Mouse (Mus musculus) hindbrain, embryonic 13.5 days (tissue): ENCODE data around the gene Ist1. TPM values are rescaled to one million over a fixed set of nuclear protein-coding genes. Genes with fewer than 3 reads are reported as not detected.

Experiments
- ATAC-seq: fragments of 200-750 bp; cut with Nextera tagmentation; 2 replicates; pipeline ENCODE4 v1.8.0; 2017; ENCODE audit warnings: moderate TSS enrichment; ENCODE audit not compliant: low FRiP score
- H3K27ac ChIP-seq: fragments of 300-500 bp; sonication (generic); 2 replicates; pipeline ENCODE4 v1.5.1; 2015; ENCODE audit warnings: inconsistent platforms, mild to moderate bottlenecking, moderate library complexity
- H3K27me3 ChIP-seq: fragments of 300-500 bp; sonication (generic); 2 replicates; pipeline ENCODE4 v1.6.1; 2015; ENCODE audit warnings: mild to moderate bottlenecking, inconsistent platforms
- H3K36me3 ChIP-seq: fragments of 300-500 bp; sonication (generic); 2 replicates; pipeline ENCODE4 v1.6.1; 2015; ENCODE audit warnings: mild to moderate bottlenecking, inconsistent platforms
- H3K4me1 ChIP-seq: fragments of 300-500 bp; sonication (generic); replicated peaks from 2 replicates; pipeline ENCODE4 v1.6.1; 2015; ENCODE audit warnings: inconsistent platforms
- H3K4me2 ChIP-seq: fragments of 300-500 bp; sonication (generic); 2 replicates; pipeline ENCODE4 v1.6.1; 2015; ENCODE audit warnings: inconsistent platforms, mild to moderate bottlenecking, moderate library complexity
- H3K4me3 ChIP-seq: fragments of 300-500 bp; sonication (generic); 2 replicates; pipeline ENCODE4 v1.5.1; 2015; ENCODE audit warnings: mild to moderate bottlenecking, inconsistent platforms
- H3K9ac ChIP-seq: fragments of 300-500 bp; sonication (generic); 2 replicates; pipeline ENCODE4 v1.6.1; 2015; ENCODE audit warnings: mild to moderate bottlenecking, inconsistent platforms
- H3K9me3 ChIP-seq: fragments of 300-500 bp; sonication (generic); 2 replicates; pipeline ENCODE4 v1.6.1; 2016; ENCODE audit warnings: inconsistent platforms
- WGBS: fragments of 180-500 bp; shearing (Covaris S2); methylation state at CpG from one replicate; pipeline ENCODE4 v1.1.7; 2015; 5-methylcytosine and 5-hydroxymethylcytosine counted together
- polyA plus RNA-seq: library from polyadenylated mRNA; unstranded; fragments of >200 nt; fragmentation: Nextera tagmentation; extraction: Ambion mirVana; gene quantifications from 2 replicates; pipeline ENCODE4 v1.2.1, GENCODE M21; 2015

Ist1 gene
- 180 and 182 TPM in 2 replicates for polyA plus RNA-seq

- Histone ChIP-seq H3K9me3 (no peaks in the 10 kb centered on the region), H3K4me2 (peak within 1 kb of the TSS; percentile 74), H3K27ac (peak within 1 kb of the TSS; percentile 91), H3K4me3 (peak within 1 kb of the TSS; percentile 100), H3K4me1 (peaks cover 33% of the 10 kb centered on the region), H3K27me3 (no peaks in the 10 kb centered on the region; the same call in 1 of the 2 replicates), H3K36me3 (no peaks in the 10 kb centered on the region), H3K9ac (peak within 1 kb of the TSS; percentile 99)
- under 1% methylated on average over 57 of the region's 57 CpGs for WGBS
- peak; percentile 98 for ATAC-seq
These were observed at the start of gene Ist1 for GRCm38 (mm10) chr8:109693146-109693900. TSS of gene Ist1 (minus strand) at chr8:109693260.

- Histone ChIP-seq H3K9ac (peak overlapping the region; percentile 99), H3K4me2 (peak overlapping the region; percentile 75), H3K4me3 (peak overlapping the region; percentile 99), H3K27me3 (no peaks in the 10 kb centered on the region), H3K9me3 (no peaks in the 10 kb centered on the region), H3K4me1 (peaks cover 19% of the 10 kb centered on the region), H3K27ac (no peak overlapping the region), H3K36me3 (peaks cover 17% of the 10 kb centered on the region)
- no peak for ATAC-seq
- WGBS = 100% methylated on average over 1 of the region's 1 CpGs
These were observed 45.0 kb upstream of the Ist1 start for GRCm38 (mm10) chr8:109738049-109738380.

GRCm38 (mm10) chr8:109737237-109738048 is 44.4 kb upstream of the Ist1 start, which contains the start of gene Atxn1l:
TSS of gene Atxn1l (minus strand) at chr8:109737739.
- ATAC-seq = peak; percentile 90
- peak within 1 kb of the TSS; percentile 75 for H3K4me2 ChIP-seq
- H3K9me3 ChIP-seq = no peaks in the 10 kb centered on the region
- peaks cover 23% of the 10 kb centered on the region for H3K36me3 ChIP-seq
- no peaks in the 10 kb centered on the region for H3K27me3 ChIP-seq
- H3K4me1 ChIP-seq = peaks cover 19% of the 10 kb centered on the region
- peak within 1 kb of the TSS; percentile 99 for H3K9ac ChIP-seq
- under 1% methylated on average over 59 of the region's 59 CpGs for WGBS
- H3K27ac ChIP-seq = peak within 1 kb of the TSS; percentile 74
- H3K4me3 ChIP-seq = peak within 1 kb of the TSS; percentile 99

- ATAC-seq = 0 out of 2 replicates have a peak, but pooled peaks have one; percentile 10
- Histone ChIP-seq H3K4me3 (peak overlapping the region; percentile 99), H3K27me3 (no peaks in the 10 kb centered on the region), H3K27ac (no peak overlapping the region), H3K9me3 (no peaks in the 10 kb centered on the region), H3K4me1 (peaks cover 19% of the 10 kb centered on the region), H3K9ac (peak overlapping the region; percentile 99), H3K36me3 (peaks cover 29% of the 10 kb centered on the region), H3K4me2 (peak overlapping the region; percentile 75)
- 11% methylated on average over 8 of the region's 8 CpGs for WGBS
These were observed 43.8 kb upstream of the Ist1 start for GRCm38 (mm10) chr8:109736819-109737218.

- no peak overlapping the region for H3K4me3 ChIP-seq
- WGBS = 91% methylated on average over 3 of the region's 3 CpGs
- no peaks in the 10 kb centered on the region for H3K9me3 ChIP-seq
- H3K4me2 ChIP-seq = no peak overlapping the region
- H3K36me3 ChIP-seq = peaks cover 51% of the 10 kb centered on the region
- ATAC-seq = no peak
- no peaks in the 10 kb centered on the region for H3K27me3 ChIP-seq
- peaks cover 19% of the 10 kb centered on the region for H3K4me1 ChIP-seq
- H3K27ac ChIP-seq = no peak overlapping the region
- no peak overlapping the region for H3K9ac ChIP-seq
These were observed 41.0 kb upstream of the Ist1 start for GRCm38 (mm10) chr8:109734018-109734417.

- no peak overlapping the region for H3K4me3 ChIP-seq
- H3K27me3 ChIP-seq = no peaks in the 10 kb centered on the region
- no peaks in the 10 kb centered on the region for H3K9me3 ChIP-seq
- H3K27ac ChIP-seq = no peak overlapping the region
- H3K36me3 ChIP-seq = peaks cover 77% of the 10 kb centered on the region
- H3K4me1 ChIP-seq = peaks cover 8% of the 10 kb centered on the region
- H3K4me2 ChIP-seq = no peak overlapping the region
- ATAC-seq = no peak
- no peak overlapping the region for H3K9ac ChIP-seq
- 75% methylated on average over 3 of the region's 3 CpGs for WGBS
These were observed 38.0 kb upstream of the Ist1 start for GRCm38 (mm10) chr8:109731012-109731411.

- Histone ChIP-seq H3K9me3 (no peaks in the 10 kb centered on the region), H3K27me3 (no peaks in the 10 kb centered on the region), H3K4me3 (no peak overlapping the region), H3K4me1 (no peaks in the 10 kb centered on the region), H3K36me3 (peaks cover 91% of the 10 kb centered on the region), H3K4me2 (no peak overlapping the region), H3K9ac (no peak overlapping the region), H3K27ac (no peak overlapping the region)
- ATAC-seq = no peak
- WGBS = 92% methylated on average over 3 of the region's 3 CpGs
These were observed 32.0 kb upstream of the Ist1 start for GRCm38 (mm10) chr8:109725106-109725505.

GRCm38 (mm10) chr8:109714961-109715360 is 21.9 kb upstream of the Ist1 start:
- Histone ChIP-seq H3K4me2 (no peak overlapping the region), H3K27me3 (no peaks in the 10 kb centered on the region), H3K27ac (no peak overlapping the region), H3K4me1 (no peaks in the 10 kb centered on the region), H3K4me3 (no peak overlapping the region), H3K9ac (no peak overlapping the region), H3K36me3 (peaks cover 94% of the 10 kb centered on the region), H3K9me3 (no peaks in the 10 kb centered on the region)
- 96% methylated on average over 5 of the region's 5 CpGs for WGBS
- ATAC-seq = no peak

- Histone ChIP-seq H3K9ac (no peak overlapping the region), H3K4me3 (no peak overlapping the region), H3K27me3 (no peaks in the 10 kb centered on the region), H3K36me3 (peaks cover 94% of the 10 kb centered on the region), H3K9me3 (no peaks in the 10 kb centered on the region), H3K4me2 (no peak overlapping the region), H3K27ac (no peak overlapping the region), H3K4me1 (peaks cover 15% of the 10 kb centered on the region)
- 100% methylated on average over 1 of the region's 1 CpGs for WGBS
- ATAC-seq = no peak
These were observed 19.5 kb upstream of the Ist1 start for GRCm38 (mm10) chr8:109712521-109712920.

GRCm38 (mm10) chr8:109707921-109708320 is 14.9 kb upstream of the Ist1 start:
- 97% methylated on average over 4 of the region's 4 CpGs for WGBS
- Histone ChIP-seq H3K27me3 (peaks cover 10% of the 10 kb centered on the region), H3K9me3 (no peaks in the 10 kb centered on the region), H3K27ac (no peak overlapping the region), H3K9ac (peak overlapping the region; percentile 99), H3K4me2 (peak overlapping the region; percentile 88), H3K4me3 (peak overlapping the region; percentile 96), H3K4me1 (peaks cover 32% of the 10 kb centered on the region), H3K36me3 (peaks cover 53% of the 10 kb centered on the region)
- no peak for ATAC-seq

- Histone ChIP-seq H3K9me3 (no peaks in the 10 kb centered on the region), H3K36me3 (peaks cover 43% of the 10 kb centered on the region), H3K27ac (peak overlapping the region; percentile 99; the same call in 1 of the 2 replicates), H3K4me2 (peak overlapping the region; percentile 88), H3K27me3 (peaks cover 17% of the 10 kb centered on the region), H3K4me1 (peaks cover 32% of the 10 kb centered on the region), H3K4me3 (peak overlapping the region; percentile 96), H3K9ac (peak overlapping the region; percentile 99)
- 36% methylated on average over 2 of the region's 2 CpGs for WGBS
- 0 out of 2 replicates have a peak, but pooled peaks have one; percentile 11 for ATAC-seq
These were observed 13.8 kb upstream of the Ist1 start for GRCm38 (mm10) chr8:109706874-109707237.

- Histone ChIP-seq H3K4me1 (peaks cover 32% of the 10 kb centered on the region), H3K36me3 (peaks cover 37% of the 10 kb centered on the region), H3K27me3 (peaks cover 17% of the 10 kb centered on the region), H3K9ac (peak overlapping the region; percentile 99), H3K4me3 (peak overlapping the region; percentile 96), H3K4me2 (peak overlapping the region; percentile 88), H3K9me3 (no peaks in the 10 kb centered on the region), H3K27ac (peak overlapping the region; percentile 99)
- ATAC-seq = peak; percentile 53
- WGBS = 2% methylated on average over 29 of the region's 30 CpGs
These were observed 13.2 kb upstream of the Ist1 start for GRCm38 (mm10) chr8:109706076-109706873.
